Mouse (Mus musculus) C2C12 (cell line): Measurements from ENCODE around the gene Hist2h2bb. TPM values are rescaled to one million over a fixed set of nuclear protein-coding genes. Genes with fewer than 3 reads are reported as not detected.

Experiments
- H3K27me3 ChIP-seq: one replicate; pipeline ENCODE4 v1.6.1; 2011; ENCODE audit not compliant: control insufficient read depth, insufficient read depth, insufficient read length
- H3K36me3 ChIP-seq: one replicate; pipeline ENCODE4 v1.6.1; 2011; ENCODE audit not compliant: control insufficient read depth, insufficient read depth
- H3K4me3 ChIP-seq: one replicate; pipeline ENCODE4 v1.5.1; 2011; ENCODE audit warnings: mild to moderate bottlenecking, control low read depth; ENCODE audit not compliant: poor library complexity, insufficient read depth, severe bottlenecking
- H3K79me2 ChIP-seq: one replicate; pipeline ENCODE4 v1.6.1; 2011; ENCODE audit not compliant: control insufficient read depth, insufficient read depth
- H3K79me3 ChIP-seq: one replicate; pipeline ENCODE4 v1.6.1; 2011; ENCODE audit warnings: low read depth, control low read depth
- H3ac ChIP-seq: one replicate; pipeline ENCODE3; 2011; ENCODE audit warnings: low read depth; ENCODE audit not compliant: control insufficient read depth, insufficient read length
- CEBPB ChIP-seq: IDR thresholded peaks from one replicate; pipeline ENCODE4 v1.6.1; 2011; ENCODE audit warnings: low read depth, mild to moderate bottlenecking, control low read depth, moderate library complexity
- CTCF ChIP-seq: IDR thresholded peaks from one replicate; pipeline ENCODE4 v1.5.1; 2011; ENCODE audit not compliant: control insufficient read depth, insufficient read depth, insufficient read length
- FOSL1 ChIP-seq: IDR thresholded peaks from one replicate; pipeline ENCODE4 v1.8.0; 2011; ENCODE audit warnings: mild to moderate bottlenecking, low read length; ENCODE audit not compliant: poor library complexity, insufficient read depth, severe bottlenecking
- MAX ChIP-seq: IDR thresholded peaks from one replicate; pipeline ENCODE4 v1.6.1; 2011; ENCODE audit warnings: mild to moderate bottlenecking, control low read depth
- MYOD1 ChIP-seq: IDR thresholded peaks from one replicate; pipeline ENCODE4 v1.6.1; 2011; ENCODE audit warnings: low read depth; ENCODE audit not compliant: control insufficient read depth, insufficient read length
- MYOG ChIP-seq: IDR thresholded peaks from one replicate; pipeline ENCODE4 v1.6.1; 2011; ENCODE audit not compliant: control insufficient read depth, insufficient read length; ENCODE audit errors: extremely low read depth
- USF1 ChIP-seq: IDR thresholded peaks from one replicate; pipeline ENCODE4 v1.6.1; 2011; ENCODE audit warnings: low read depth, mild to moderate bottlenecking, control low read depth, moderate library complexity
- microRNA-seq: library from miRNA; unstranded; fragments of <30 nt; microRNA quantifications from one replicate; pipeline ENCODE4, GENCODE M21; 2019; ENCODE audit warnings: borderline microRNAs expressed
- polyA plus RNA-seq: library from polyadenylated mRNA; unstranded; fragments of >200 nt; fragmentation: generic; extraction: Trizol; gene quantifications from one replicate; pipeline ENCODE4 v1.2.1, GENCODE M21; 2012; ENCODE audit warnings: missing spikeins

Gene Hist2h2bb
- polyA plus RNA-seq, 1 experiment = 3.3 TPM

GRCm38 (mm10) chr3:96302076-96302475 lies 32.5 kb downstream of the Hist2h2bb start:
- H3K4me3 ChIP-seq = no peak overlapping the region
- H3K79me2 ChIP-seq = no peaks in the 10 kb centered on the region
- no peaks in the 10 kb centered on the region for H3K79me3 ChIP-seq
- no peaks in the 10 kb centered on the region for H3K36me3 ChIP-seq
- no peaks in the 10 kb centered on the region for H3K27me3 ChIP-seq
- no peak overlapping the region for H3ac ChIP-seq
- no peak for TF ChIP-seq CEBPB
- no peak for TF ChIP-seq FOSL1
- TF ChIP-seq MAX = no peak
- no peak for TF ChIP-seq MYOD1
- TF ChIP-seq MYOG = no peak
- TF ChIP-seq USF1 = no peak
- TF ChIP-seq CTCF = no peak

DNA sequence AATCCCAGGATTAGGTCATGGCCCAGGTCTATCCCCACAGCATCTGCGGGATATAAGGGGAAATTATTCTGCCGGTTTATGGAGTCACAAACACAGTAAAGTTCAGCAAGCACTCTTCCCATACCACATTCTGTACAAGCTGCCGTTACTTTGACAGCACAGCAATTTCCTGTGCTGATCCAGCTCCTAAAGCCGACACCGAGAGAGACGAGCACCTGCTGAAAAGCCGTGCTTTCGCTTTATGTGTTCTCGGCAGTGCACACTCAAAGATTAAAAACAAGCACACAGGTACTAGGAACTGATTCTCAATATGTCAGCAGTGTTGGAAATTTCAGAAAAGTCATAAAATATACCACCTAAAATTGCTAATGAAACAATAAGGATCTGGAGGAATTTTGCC lies 37.0 kb downstream of the Hist2h2bb start:
- Histone ChIP-seq H3K79me2 (no peaks in the 10 kb centered on the region), H3ac (no peak overlapping the region), H3K79me3 (no peaks in the 10 kb centered on the region), H3K4me3 (no peak overlapping the region), H3K27me3 (no peaks in the 10 kb centered on the region), H3K36me3 (no peaks in the 10 kb centered on the region)
- no peak for TF ChIP-seq USF1
- TF ChIP-seq MYOG = no peak
- TF ChIP-seq CTCF = no peak
- TF ChIP-seq MAX = no peak
- no peak for TF ChIP-seq CEBPB
- TF ChIP-seq FOSL1 = no peak
- TF ChIP-seq MYOD1 = no peak

GRCm38 (mm10) chr3:96309441-96309840 lies 39.9 kb downstream of the Hist2h2bb start:
- Histone ChIP-seq H3ac (no peak overlapping the region), H3K36me3 (no peaks in the 10 kb centered on the region), H3K79me3 (no peaks in the 10 kb centered on the region), H3K79me2 (no peaks in the 10 kb centered on the region), H3K27me3 (no peaks in the 10 kb centered on the region), H3K4me3 (no peak overlapping the region)
- no peak for TF ChIP-seq MAX
- TF ChIP-seq MYOG = no peak
- no peak for TF ChIP-seq CEBPB
- TF ChIP-seq CTCF = no peak
- TF ChIP-seq MYOD1 = no peak
- TF ChIP-seq USF1 = no peak
- no peak for TF ChIP-seq FOSL1

- Histone ChIP-seq H3K36me3 (no peaks in the 10 kb centered on the region), H3K27me3 (no peaks in the 10 kb centered on the region), H3K79me3 (no peaks in the 10 kb centered on the region), H3K79me2 (no peaks in the 10 kb centered on the region), H3ac (no peak overlapping the region), H3K4me3 (no peak overlapping the region)
- TF ChIP-seq FOSL1 (no peak), MYOD1 (no peak), MAX (no peak), USF1 (no peak), CTCF (no peak)
Measured at GRCm38 (mm10) chr3:96312341-96313098, 43.0 kb downstream of the Hist2h2bb start.

Small RNAs within 50 kb of the gene (microRNA-seq; reads per million reads assigned to microRNA genes)
- gene Gm44492 (0.20 reads per million), gene Gm47311 (not detected), gene Gm47313 (not detected)

Other genes with a start within 250 kb of the Hist2h2bb start
- 15.6 TPM for gene Vps45, start 211.3 kb upstream of the Hist2h2bb start, polyA plus RNA-seq
- 12.5 TPM for gene Otud7b, start 165.2 kb upstream of the Hist2h2bb start, polyA plus RNA-seq
- gene Mtmr11, start 107.7 kb upstream of the Hist2h2bb start, polyA plus RNA-seq = 5.1 TPM
- gene Sf3b4, start 97.4 kb upstream of the Hist2h2bb start, polyA plus RNA-seq = 136 TPM
- gene Sv2a, start 88.6 kb upstream of the Hist2h2bb start, polyA plus RNA-seq = 0.33 TPM
- gene Bola1, start 50.0 kb upstream of the Hist2h2bb start, polyA plus RNA-seq = 76.1 TPM
- gene Hist2h2ab, start 49.9 kb upstream of the Hist2h2bb start, polyA plus RNA-seq = 0.18 TPM
- gene Hist2h2ac, start 48.9 kb upstream of the Hist2h2bb start, polyA plus RNA-seq = 1.9 TPM
- gene Hist2h2be, start 48.6 kb upstream of the Hist2h2bb start, polyA plus RNA-seq = 0.98 TPM
- gene Hist2h3c2, start 30.6 kb upstream of the Hist2h2bb start, polyA plus RNA-seq = 5.1 TPM
- 20.3 TPM for gene Hist2h2aa2, start 29.5 kb upstream of the Hist2h2bb start, polyA plus RNA-seq
- gene Hist2h2aa1, start 24.3 kb upstream of the Hist2h2bb start, polyA plus RNA-seq = not detected
- gene Hist2h3c1, start 23.1 kb upstream of the Hist2h2bb start, polyA plus RNA-seq = 0.32 TPM
- 0.89 TPM for gene Hist2h4, start 6.4 kb upstream of the Hist2h2bb start, polyA plus RNA-seq
- 11.3 TPM for gene Hist2h3b, start 1.1 kb upstream of the Hist2h2bb start, polyA plus RNA-seq
- 0.02 TPM for gene Fcgr1, start 24.2 kb downstream of the Hist2h2bb start, polyA plus RNA-seq
- gene BC107364, start 182.6 kb downstream of the Hist2h2bb start, polyA plus RNA-seq = not detected